Comparison of ENCODE assay signal across 27 mouse cellular contexts in genomic region chr4:119001696-119002095, GRCm38 (mm10). TPM values are rescaled to one million over a fixed set of nuclear protein-coding genes. Genes with fewer than 3 reads are reported as not detected.
A peak's percentile ranks its signal among the peaks of the same experiment; 100 is the strongest.
DNase-seq lines count a peak whose midpoint lies in the region; ATAC-seq lines count a peak whose summit lies in the region.
"Had no signal": no experiment of that assay in that cellular context is flagged by ENCODE, and none has a peak within 500 bp of the region (broad histone marks: within the 10 kb centered on the region; RNA-seq: fewer than 3 reads in every experiment).

No protein-coding gene starts in this region.

- peak overlapping the region; percentile 37; the same call in 1 of the 2 replicates for H3K27ac ChIP-seq in heart, embryonic 15.5 days
- H3K27ac ChIP-seq: embryonic facial prominence, embryonic 13.5 days; forebrain, embryonic 13.5 days; gastrocnemius, adult 2 months; hindbrain, embryonic 13.5 days; macrophage; midbrain, embryonic 15.5 days; neural tube, embryonic 13.5 days; stomach, embryonic 15.5 days had no signal

- 41% methylated on average over 10 of the region's 10 CpGs for WGBS in heart, embryonic 15.5 days

- peak overlapping the region; percentile 38 for H3K4me2 ChIP-seq in heart, embryonic 15.5 days
- H3K4me2 ChIP-seq: embryonic facial prominence, embryonic 13.5 days; forebrain, embryonic 13.5 days; hindbrain, embryonic 13.5 days; midbrain, embryonic 15.5 days; neural tube, embryonic 13.5 days; stomach, embryonic 15.5 days had no signal

- H3K36me3 ChIP-seq in heart, embryonic 15.5 days = no peaks in the 10 kb centered on the region
- H3K36me3 ChIP-seq: embryonic facial prominence, embryonic 13.5 days; hindbrain, embryonic 13.5 days; midbrain, embryonic 15.5 days; neural tube, embryonic 13.5 days; stomach, embryonic 15.5 days had no signal

- no peak for DNase-seq in heart, adult 11 months
- peak; percentile 23 for DNase-seq in urinary bladder, postnatal 14 days (ENCODE audit: low spot score)
- DNase-seq in urinary bladder, adult 18-20 months (ENCODE audit: low spot score in 2 of 2) = no peak
- DNase-seq in R1 (ENCODE audit: low read depth, low spot score) = peak; percentile 96
- no peak for DNase-seq in spleen, postnatal 36 days (ENCODE audit: low spot score in 2 of 2)
- no peak for DNase-seq in gastrocnemius, postnatal 4 days (ENCODE audit: low spot score in 2 of 2)
- DNase-seq: adrenal gland, postnatal 10 days; cerebellum, adult 2 months; cerebellum, postnatal 25 days; gastrocnemius, adult 2 months; kidney, adult 9 months; kidney, postnatal 14 days; layer of hippocampus, postnatal 36 days; thymus, postnatal 25 days had no signal

- no peaks in the 10 kb centered on the region for H3K27me3 ChIP-seq in heart, embryonic 15.5 days
- H3K27me3 ChIP-seq: embryonic facial prominence, embryonic 13.5 days; forebrain, embryonic 13.5 days; midbrain, embryonic 15.5 days; neural tube, embryonic 13.5 days; stomach, embryonic 15.5 days had no signal

- H3K4me1 ChIP-seq in heart, embryonic 15.5 days (replicated peaks) = peaks cover 14% of the 10 kb centered on the region
- H3K4me1 ChIP-seq: embryonic facial prominence, embryonic 13.5 days; forebrain, embryonic 13.5 days; hindbrain, embryonic 13.5 days; midbrain, embryonic 15.5 days; neural tube, embryonic 13.5 days; stomach, embryonic 15.5 days had no signal

- no peak overlapping the region for H3K4me3 ChIP-seq in heart, embryonic 15.5 days
- H3K4me3 ChIP-seq: embryonic facial prominence, embryonic 13.5 days; forebrain, embryonic 13.5 days; gastrocnemius, adult 2 months; hindbrain, embryonic 13.5 days; midbrain, embryonic 15.5 days; neural tube, embryonic 13.5 days; stomach, embryonic 15.5 days had no signal

- H3K9ac ChIP-seq in heart, embryonic 15.5 days = no peak overlapping the region
- H3K9ac ChIP-seq: embryonic facial prominence, embryonic 13.5 days; forebrain, embryonic 13.5 days; hindbrain, embryonic 13.5 days; midbrain, embryonic 15.5 days; neural tube, embryonic 13.5 days; stomach, embryonic 15.5 days had no signal

- H3K9me3 ChIP-seq in heart, embryonic 15.5 days (replicated peaks) = no peaks in the 10 kb centered on the region
- H3K9me3 ChIP-seq: embryonic facial prominence, embryonic 13.5 days; forebrain, embryonic 13.5 days; hindbrain, embryonic 13.5 days; midbrain, embryonic 15.5 days; neural tube, embryonic 13.5 days; stomach, embryonic 15.5 days had no signal

- ATAC-seq in heart, embryonic 15.5 days (replicated peaks; ENCODE audit: insufficient number of reproducible peaks, insufficient read depth, low FRiP score, low read depth) = no peak; the same call in 1 of the 2 replicates
- ATAC-seq: forebrain, embryonic 13.5 days; midbrain, embryonic 15.5 days had no signal

RNA-seq across cellular contexts. Expression of gene Lao1, which starts 40.3 kb away (rescaled TPM):
- polyA plus RNA-seq in heart, embryonic 15.5 days (2015; fragmentation: Nextera tagmentation; extraction: Ambion mirVana) = not detected in 2 replicates
- total RNA-seq in gastrocnemius, postnatal 4 days (2021) = not detected
- total RNA-seq: liver, adult 2 months had no signal
- polyA plus RNA-seq: C2C12; embryonic facial prominence, embryonic 13.5 days; forebrain, embryonic 13.5 days; hindbrain, embryonic 13.5 days; limb, embryonic 11.5 days; liver, adult 2 months; liver, embryonic 16.5 days; lung, embryonic 16.5 days; macrophage; midbrain, embryonic 15.5 days; neural tube, embryonic 13.5 days; stomach, embryonic 15.5 days had no signal

Comparison
In these comparisons a context has a peak if more than half of its experiments do, and no peak if none do; other contexts are left out.
1. DNase-seq: peak in urinary bladder, postnatal 14 days (single experiment) and R1 (single experiment); none in heart, adult 11 months (single experiment), urinary bladder, adult 18-20 months (0 of 2), spleen, postnatal 36 days (0 of 2) and gastrocnemius, postnatal 4 days (0 of 2).